Comparison of ENCODE assay signal across 30 mouse cellular contexts in genomic region chr12:36134111-36134510, GRCm38 (mm10). TPM values are rescaled to one million over a fixed set of nuclear protein-coding genes. Genes with fewer than 3 reads are reported as not detected.
A peak's percentile ranks its signal among the peaks of the same experiment; 100 is the strongest.
DNase-seq lines count a peak whose midpoint lies in the region; ATAC-seq and TF ChIP-seq lines count a peak whose summit lies in the region.
"Had no signal": no experiment of that assay in that cellular context is flagged by ENCODE, and none has a peak within 500 bp of the region (broad histone marks: within the 10 kb centered on the region; RNA-seq: fewer than 3 reads in every experiment).

No protein-coding gene starts in this region.

- no peak for DNase-seq in heart, adult 8-10 months (ENCODE audit: low spot score)
- DNase-seq in forebrain, embryonic 10.5 days (ENCODE audit: extremely low spot score, low spot score): no peak
- DNase-seq in midbrain, embryonic 10.5 days (ENCODE audit: low spot score): no peak
- DNase-seq in layer of hippocampus, adult 11-12 months (ENCODE audit: low spot score): no peak
- DNase-seq: adrenal gland, postnatal 10 days; adrenal gland, postnatal 36 days; cerebellum, adult 11 months; cerebellum, adult 2 months; cerebellum, adult 9-11 months; cerebellum, postnatal 25 days; embryo, embryonic 11 days; gastrocnemius, postnatal 36 days; heart, adult 2 months; heart, postnatal 14 days; heart, postnatal 4 days; kidney, adult 8-10 months had no signal

- H3K27me3 ChIP-seq in heart, embryonic 13.5 days (replicated peaks): no peaks in the 10 kb centered on the region
- no peaks in the 10 kb centered on the region for H3K27me3 ChIP-seq in intestine, embryonic 15.5 days (replicated peaks)
- H3K27me3 ChIP-seq in small intestine, adult 2 months (ENCODE audit: control insufficient read depth, insufficient read depth, low read length): no peaks in the 10 kb centered on the region
- no peaks in the 10 kb centered on the region for H3K27me3 ChIP-seq in forebrain, embryonic 10.5 days (ENCODE audit: poor library complexity, severe bottlenecking)
- no peaks in the 10 kb centered on the region for H3K27me3 ChIP-seq in midbrain, embryonic 10.5 days (ENCODE audit: low read depth, poor library complexity, severe bottlenecking)
- H3K27me3 ChIP-seq: CH12.LX; embryonic facial prominence, embryonic 13.5 days; forebrain, embryonic 13.5 days; heart, embryonic 12.5 days; Patski had no signal

- peaks cover 52% of the 10 kb centered on the region for H3K36me3 ChIP-seq in heart, embryonic 13.5 days
- peaks cover 9% of the 10 kb centered on the region; the same call in 1 of the 2 replicates for H3K36me3 ChIP-seq in intestine, embryonic 15.5 days
- H3K36me3 ChIP-seq in small intestine, adult 2 months (ENCODE audit: control insufficient read depth, insufficient read depth, low read length): peaks cover 6% of the 10 kb centered on the region
- H3K36me3 ChIP-seq in forebrain, embryonic 10.5 days (replicated peaks): peaks cover 93% of the 10 kb centered on the region
- peaks cover 88% of the 10 kb centered on the region for H3K36me3 ChIP-seq in midbrain, embryonic 10.5 days

- peaks cover 40% of the 10 kb centered on the region for H3K4me1 ChIP-seq in heart, embryonic 13.5 days
- no peaks in the 10 kb centered on the region for H3K4me1 ChIP-seq in intestine, embryonic 15.5 days (replicated peaks)
- H3K4me1 ChIP-seq in small intestine, adult 2 months (ENCODE audit: control insufficient read depth, insufficient read depth, insufficient read length, low read length): no peaks in the 10 kb centered on the region; the same call in 1 of the 2 replicates
- no peaks in the 10 kb centered on the region for H3K4me1 ChIP-seq in forebrain, embryonic 10.5 days
- no peaks in the 10 kb centered on the region for H3K4me1 ChIP-seq in midbrain, embryonic 10.5 days
- H3K4me1 ChIP-seq: embryonic facial prominence, embryonic 13.5 days had no signal

- H3K9me3 ChIP-seq in heart, embryonic 13.5 days: no peaks in the 10 kb centered on the region
- no peaks in the 10 kb centered on the region for H3K9me3 ChIP-seq in intestine, embryonic 15.5 days
- no peaks in the 10 kb centered on the region for H3K9me3 ChIP-seq in forebrain, embryonic 10.5 days
- H3K9me3 ChIP-seq in midbrain, embryonic 10.5 days (replicated peaks): no peaks in the 10 kb centered on the region
- H3K9me3 ChIP-seq: embryonic facial prominence, embryonic 10.5 days; embryonic facial prominence, embryonic 13.5 days; forebrain, embryonic 13.5 days; G1E; heart, embryonic 12.5 days had no signal

- no peak for ATAC-seq in heart, embryonic 13.5 days (ENCODE audit: extremely low read depth, insufficient number of reproducible peaks, low FRiP score, low TSS enrichment)
- ATAC-seq in intestine, embryonic 15.5 days: peak; percentile 56
- ATAC-seq: forebrain, embryonic 13.5 days; forebrain, embryonic 16.5 days; hindbrain, postnatal 0 days; Patski had no signal

- H3K9ac ChIP-seq in heart, embryonic 13.5 days: no peak overlapping the region
- H3K9ac ChIP-seq in intestine, embryonic 15.5 days: no peak overlapping the region
- H3K9ac ChIP-seq: embryonic facial prominence, embryonic 13.5 days; forebrain, embryonic 13.5 days; heart, embryonic 12.5 days; hindbrain, embryonic 14.5 days had no signal

- peak overlapping the region; percentile 24 for H3K27ac ChIP-seq in heart, embryonic 13.5 days (replicated peaks)
- H3K27ac ChIP-seq in intestine, embryonic 15.5 days: no peak overlapping the region
- H3K27ac ChIP-seq in small intestine, adult 2 months (ENCODE audit: insufficient read depth, low read depth, low read length): peak overlapping the region; percentile 54; the same call in 1 of the 2 replicates
- no peak overlapping the region for H3K27ac ChIP-seq in forebrain, embryonic 10.5 days
- no peak overlapping the region for H3K27ac ChIP-seq in midbrain, embryonic 10.5 days (replicated peaks)
- H3K27ac ChIP-seq: embryonic facial prominence, embryonic 10.5 days; embryonic facial prominence, embryonic 13.5 days; forebrain, embryonic 13.5 days; hindbrain, embryonic 14.5 days; hindbrain, postnatal 0 days had no signal

- no peak overlapping the region for H3K4me3 ChIP-seq in heart, embryonic 13.5 days
- H3K4me3 ChIP-seq in intestine, embryonic 15.5 days (replicated peaks): no peak overlapping the region
- H3K4me3 ChIP-seq in small intestine, adult 2 months (ENCODE audit: low read depth, low read length): no peak overlapping the region
- H3K4me3 ChIP-seq in forebrain, embryonic 10.5 days: no peak overlapping the region
- no peak overlapping the region for H3K4me3 ChIP-seq in midbrain, embryonic 10.5 days
- H3K4me3 ChIP-seq: embryonic facial prominence, embryonic 10.5 days; embryonic facial prominence, embryonic 13.5 days; erythroblast, embryonic 14.5 days; forebrain, embryonic 13.5 days; heart, adult 2 months; heart, embryonic 12.5 days had no signal

- H3K4me2 ChIP-seq in heart, embryonic 13.5 days: no peak overlapping the region
- H3K4me2 ChIP-seq in intestine, embryonic 15.5 days (replicated peaks): no peak overlapping the region
- H3K4me2 ChIP-seq: embryonic facial prominence, embryonic 13.5 days; forebrain, embryonic 13.5 days; heart, embryonic 12.5 days; hindbrain, embryonic 14.5 days had no signal

- no peak for TF ChIP-seq CTCF in small intestine, adult 2 months (IDR thresholded peaks at IDR 0.05; ENCODE audit: extremely low read depth, insufficient read length, insufficient replicate concordance, low read depth, low read length)

- no peak for TF ChIP-seq POLR2A in small intestine, adult 2 months (IDR thresholded peaks at IDR 0.05; ENCODE audit: low read depth, low read length)

- WGBS in heart, embryonic 13.5 days: 88% methylated on average over 5 of the region's 5 CpGs
- WGBS in intestine, embryonic 15.5 days: 89% methylated on average over 5 of the region's 5 CpGs
- WGBS in small intestine, adult 2 months: 79% methylated on average over 5 of the region's 5 CpGs
- 95% methylated on average over 5 of the region's 5 CpGs for WGBS in forebrain, embryonic 10.5 days
- 92% methylated on average over 5 of the region's 5 CpGs for WGBS in midbrain, embryonic 10.5 days

RNA-seq across cellular contexts. Expression of gene Ankmy2, which starts 22.8 kb away (rescaled TPM):
- 25.8 and 25.9 TPM in 2 replicates for polyA plus RNA-seq in heart, embryonic 13.5 days (2015; fragmentation: Nextera tagmentation; extraction: Ambion mirVana)
- 10 to 100 TPM; 11.7 to 17.0 (median 14.3) TPM for total RNA-seq in heart, adult 8-10 months (2022)
- polyA plus RNA-seq in intestine, embryonic 15.5 days (2015; fragmentation: Nextera tagmentation; extraction: Ambion mirVana): 35.9 and 37.6 TPM in 2 replicates
- polyA plus RNA-seq in small intestine, adult 2 months (2012; rRNA removed): 3.4 and 5.5 TPM in 2 replicates
- polyA plus RNA-seq in forebrain, embryonic 10.5 days (2016; fragmentation: Nextera tagmentation; extraction: Ambion mirVana): 21.4 and 23.8 TPM in 2 replicates
- 21.1 and 22.0 TPM in 2 replicates for polyA plus RNA-seq in midbrain, embryonic 10.5 days (2016; fragmentation: Nextera tagmentation; extraction: Ambion mirVana)

RNA-seq across cellular contexts. Expression of gene Bzw2, which starts 23.8 kb away (rescaled TPM):
- 201 and 202 TPM in 2 replicates for polyA plus RNA-seq in heart, embryonic 13.5 days (2015; fragmentation: Nextera tagmentation; extraction: Ambion mirVana)
- total RNA-seq in heart, adult 8-10 months (2022): 100 to 1,000 TPM; 179 to 216 (median 198) TPM
- 185 and 204 TPM in 2 replicates for polyA plus RNA-seq in intestine, embryonic 15.5 days (2015; fragmentation: Nextera tagmentation; extraction: Ambion mirVana)
- polyA plus RNA-seq in small intestine, adult 2 months (2012; rRNA removed): 2.5 and 4.8 TPM in 2 replicates
- polyA plus RNA-seq in forebrain, embryonic 10.5 days (2016; fragmentation: Nextera tagmentation; extraction: Ambion mirVana): 269 and 276 TPM in 2 replicates
- 244 and 258 TPM in 2 replicates for polyA plus RNA-seq in midbrain, embryonic 10.5 days (2016; fragmentation: Nextera tagmentation; extraction: Ambion mirVana)

Comparison
In these comparisons a context has a peak if more than half of its experiments do, and no peak if none do; other contexts are left out.
1. H3K27ac ChIP-seq: peak in heart, embryonic 13.5 days (single experiment) and small intestine, adult 2 months (single experiment); none in intestine, embryonic 15.5 days (single experiment), forebrain, embryonic 10.5 days (single experiment) and midbrain, embryonic 10.5 days (single experiment).
2. RNA of gene Bzw2, which starts 23.8 kb away (polyA plus RNA-seq): 269 to 276 TPM in forebrain, embryonic 10.5 days, 244 to 258 TPM in midbrain, embryonic 10.5 days, 185 to 204 TPM in intestine, embryonic 15.5 days and 201 to 202 TPM in heart, embryonic 13.5 days; 2.5 to 4.8 TPM in small intestine, adult 2 months; every median in the first group is over 10 times any median in the second.